8 mouse cellular contexts compared by ENCODE assay signal in genomic region chr5:118424764-118425568, GRCm38 (mm10).
DNase-seq lines count a peak whose midpoint lies in the region; ATAC-seq and TF ChIP-seq lines count a peak whose summit lies in the region.

No protein-coding gene starts in this region.

- no peak overlapping the region for H3K4me2 ChIP-seq in hindbrain, embryonic 11.5 days (replicated peaks; ENCODE audit: low read depth, low read length)
- no peak overlapping the region for H3K4me2 ChIP-seq in hindbrain, embryonic 15.5 days
- no peak overlapping the region for H3K4me2 ChIP-seq in limb, embryonic 15.5 days

- peaks cover 30% of the 10 kb centered on the region for H3K4me1 ChIP-seq in hindbrain, embryonic 10.5 days (replicated peaks)
- H3K4me1 ChIP-seq in hindbrain, embryonic 11.5 days (replicated peaks; ENCODE audit: control insufficient read depth, insufficient read depth, low read length) = 0 out of 2 replicates have a peak, but pooled peaks cover 2% of the 10 kb centered on the region
- H3K4me1 ChIP-seq in hindbrain, embryonic 15.5 days (replicated peaks) = peaks cover 20% of the 10 kb centered on the region
- peaks cover 34% of the 10 kb centered on the region for H3K4me1 ChIP-seq in limb, embryonic 15.5 days
- H3K4me1 ChIP-seq in small intestine, adult 2 months (ENCODE audit: control insufficient read depth, insufficient read depth, insufficient read length, low read length) = no peaks in the 10 kb centered on the region; the same call in 1 of the 2 replicates

- no peak overlapping the region for H3K4me3 ChIP-seq in hindbrain, embryonic 10.5 days
- no peak overlapping the region for H3K4me3 ChIP-seq in hindbrain, embryonic 11.5 days (ENCODE audit: low read depth, low read length)
- no peak overlapping the region for H3K4me3 ChIP-seq in hindbrain, embryonic 15.5 days
- H3K4me3 ChIP-seq in limb, embryonic 15.5 days = no peak overlapping the region
- no peak overlapping the region for H3K4me3 ChIP-seq in small intestine, adult 2 months (ENCODE audit: low read depth, low read length)

- H3K27me3 ChIP-seq in hindbrain, embryonic 10.5 days (ENCODE audit: insufficient read depth, poor library complexity, severe bottlenecking) = peaks cover 15% of the 10 kb centered on the region
- no peaks in the 10 kb centered on the region for H3K27me3 ChIP-seq in hindbrain, embryonic 11.5 days (ENCODE audit: control insufficient read depth, insufficient read depth, low read length)
- no peaks in the 10 kb centered on the region for H3K27me3 ChIP-seq in hindbrain, embryonic 15.5 days
- H3K27me3 ChIP-seq in limb, embryonic 15.5 days = no peaks in the 10 kb centered on the region
- H3K27me3 ChIP-seq in small intestine, adult 2 months (ENCODE audit: control insufficient read depth, insufficient read depth, low read length) = no peaks in the 10 kb centered on the region

- no peak for TF ChIP-seq CTCF in small intestine, adult 2 months (IDR thresholded peaks at IDR 0.05; ENCODE audit: extremely low read depth, insufficient read length, insufficient replicate concordance, low read depth, low read length)

- DNase-seq in hindbrain, embryonic 10.5 days (ENCODE audit: low spot score) = peak; percentile 52
- DNase-seq in hindbrain, embryonic 11.5 days (ENCODE audit: low spot score) = no peak
- DNase-seq in adrenal gland, postnatal 25 days = peak; percentile 40
- peak; percentile 83 for DNase-seq in gastrocnemius, adult 18-20 months (ENCODE audit: low spot score)

- H3K27ac ChIP-seq in hindbrain, embryonic 10.5 days = 0 out of 2 replicates have a peak overlapping the region, but pooled peaks have one; percentile 45
- no peak overlapping the region for H3K27ac ChIP-seq in hindbrain, embryonic 11.5 days (ENCODE audit: low read depth, low read length)
- H3K27ac ChIP-seq in hindbrain, embryonic 15.5 days (replicated peaks) = 0 out of 2 replicates have a peak overlapping the region, but pooled peaks have one; percentile 31
- peak overlapping the region; percentile 81 for H3K27ac ChIP-seq in limb, embryonic 15.5 days
- peak overlapping the region; percentile 43; the same call in 1 of the 2 replicates for H3K27ac ChIP-seq in small intestine, adult 2 months (ENCODE audit: insufficient read depth, low read depth, low read length)

- no peaks in the 10 kb centered on the region for H3K36me3 ChIP-seq in hindbrain, embryonic 10.5 days
- H3K36me3 ChIP-seq in hindbrain, embryonic 11.5 days (ENCODE audit: control insufficient read depth, insufficient read depth, low read length) = no peaks in the 10 kb centered on the region
- H3K36me3 ChIP-seq in hindbrain, embryonic 15.5 days = no peaks in the 10 kb centered on the region
- H3K36me3 ChIP-seq in limb, embryonic 15.5 days = no peaks in the 10 kb centered on the region
- no peaks in the 10 kb centered on the region for H3K36me3 ChIP-seq in small intestine, adult 2 months (ENCODE audit: control insufficient read depth, insufficient read depth, low read length)

- H3K9ac ChIP-seq in hindbrain, embryonic 11.5 days (ENCODE audit: low read depth, low read length) = no peak overlapping the region
- H3K9ac ChIP-seq in hindbrain, embryonic 15.5 days = no peak overlapping the region
- H3K9ac ChIP-seq in limb, embryonic 15.5 days = no peak overlapping the region

- no peak for ATAC-seq in hindbrain, embryonic 11.5 days (ENCODE audit: low FRiP score)
- no peak for ATAC-seq in hindbrain, embryonic 15.5 days (ENCODE audit: low FRiP score, low read depth)
- peak; percentile 35; the same call in 1 of the 2 replicates for ATAC-seq in limb, embryonic 15.5 days (ENCODE audit: insufficient number of reproducible peaks, low FRiP score, low TSS enrichment, low read depth)
- no peak for ATAC-seq in erythroid progenitor cell, adult 5-6 weeks (replicated peaks; ENCODE audit: low FRiP score, poor library complexity, severe bottlenecking)

- TF ChIP-seq POLR2A in small intestine, adult 2 months (IDR thresholded peaks at IDR 0.05; ENCODE audit: low read depth, low read length) = peak; percentile 11; the same call in 1 of the 2 replicates

- 49% methylated on average over 9 of the region's 9 CpGs for WGBS in hindbrain, embryonic 10.5 days
- 46% methylated on average over 9 of the region's 9 CpGs for WGBS in hindbrain, embryonic 11.5 days
- WGBS in hindbrain, embryonic 15.5 days = 45% methylated on average over 9 of the region's 9 CpGs
- 34% methylated on average over 9 of the region's 9 CpGs for WGBS in limb, embryonic 15.5 days
- 31% methylated on average over 9 of the region's 9 CpGs for WGBS in small intestine, adult 2 months

- H3K9me3 ChIP-seq in hindbrain, embryonic 10.5 days = no peaks in the 10 kb centered on the region
- no peaks in the 10 kb centered on the region for H3K9me3 ChIP-seq in hindbrain, embryonic 11.5 days (ENCODE audit: control insufficient read depth, low read length)
- no peaks in the 10 kb centered on the region for H3K9me3 ChIP-seq in hindbrain, embryonic 15.5 days
- H3K9me3 ChIP-seq in limb, embryonic 15.5 days = no peaks in the 10 kb centered on the region
